Mouse (Mus musculus) gastrocnemius, adult 8-10 months (tissue): ENCODE measurements around the gene Sbk1. TPM values are rescaled to one million over a fixed set of nuclear protein-coding genes. Genes with fewer than 3 reads are reported as not detected.
"Not testable (repeated sequence)": the region's sequence is repeated elsewhere in the genome, so short reads cannot be mapped to it uniquely, and the experiment has no call there.

Source experiments
- DNase-seq, 2 experiments: peaks; one replicate each; pipeline ENCODE4 v3.0.0; 2022; ENCODE audit warnings: low spot score in 2 of 2
- total RNA-seq, 4 experiments: library from RNA; stranded (reverse); gene quantifications; 2 replicates each; pipeline ENCODE4 v1.2.4; 2022

Sbk1 gene
- total RNA-seq, 4 experiments from 2014 or later: 13.0 to 18.8 (median 16.8) TPM

DNA sequence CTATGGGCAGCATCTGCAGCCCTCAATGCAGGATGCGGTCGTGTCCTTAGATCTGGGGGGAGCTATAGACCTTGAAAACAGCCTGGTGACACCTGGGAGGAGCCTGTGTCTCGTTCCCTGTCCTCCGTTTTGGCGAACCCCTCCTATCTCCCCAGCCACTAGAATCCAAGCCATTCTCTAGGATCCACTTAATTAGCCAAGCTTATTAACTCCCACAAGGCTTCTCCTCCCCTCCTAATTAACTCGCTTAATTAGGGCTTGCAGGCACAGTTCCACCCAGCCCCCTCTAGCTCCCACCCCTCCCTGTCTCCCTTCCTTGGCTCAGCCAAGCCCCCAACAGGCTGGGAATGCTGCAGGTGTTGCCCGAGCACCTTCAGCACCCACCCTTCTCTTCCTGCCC, 8.5 kb upstream of the Sbk1 start:
- no peak for DNase-seq

DNA sequence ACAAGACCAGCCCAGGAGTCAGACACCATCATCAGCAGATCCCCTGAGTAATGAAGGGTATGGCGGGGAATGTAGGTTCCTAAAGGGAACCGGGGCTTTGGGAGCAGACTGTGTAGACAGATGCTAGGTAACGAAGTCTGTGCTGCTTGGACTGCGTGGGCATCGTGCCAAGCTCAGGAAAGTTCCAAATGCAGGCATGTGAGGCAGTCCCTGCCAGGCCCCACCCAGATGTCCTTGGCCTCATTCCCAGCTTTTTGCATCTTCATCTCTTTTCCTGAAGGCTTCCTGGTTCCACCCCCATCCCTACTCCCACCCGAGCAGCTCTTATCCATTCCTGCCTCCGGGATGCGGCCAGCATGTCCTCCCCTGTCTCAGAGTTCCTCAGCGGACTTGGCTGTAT, 6.5 kb upstream of the Sbk1 start:
- DNase-seq: peak in 1 of 2 experiments; percentile 50

DNA sequence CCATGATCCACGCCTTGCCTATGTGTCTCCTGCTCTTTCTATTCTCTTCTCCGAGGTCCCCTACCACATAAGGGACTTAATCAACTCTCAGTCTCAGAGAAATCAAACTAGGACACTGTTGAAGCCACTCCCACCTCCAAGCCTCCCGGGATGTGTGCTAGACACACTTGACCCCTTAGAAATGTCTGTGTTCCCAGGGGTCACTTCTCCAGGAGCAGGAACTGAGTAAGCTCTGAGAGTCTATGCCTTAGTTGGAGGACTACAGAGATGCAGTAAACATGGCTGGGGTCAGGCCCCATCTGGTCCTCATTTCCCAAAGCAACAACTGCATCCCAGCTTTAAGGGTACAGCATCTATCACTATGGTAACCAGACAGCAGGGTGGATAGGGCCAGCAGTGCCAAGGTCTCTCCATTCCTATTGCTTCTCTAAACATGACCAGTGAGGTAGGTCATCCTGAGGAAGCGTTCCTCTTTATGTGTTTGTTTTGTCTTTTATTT, 6.0 kb upstream of the Sbk1 start:
- DNase-seq: no peak

DNA sequence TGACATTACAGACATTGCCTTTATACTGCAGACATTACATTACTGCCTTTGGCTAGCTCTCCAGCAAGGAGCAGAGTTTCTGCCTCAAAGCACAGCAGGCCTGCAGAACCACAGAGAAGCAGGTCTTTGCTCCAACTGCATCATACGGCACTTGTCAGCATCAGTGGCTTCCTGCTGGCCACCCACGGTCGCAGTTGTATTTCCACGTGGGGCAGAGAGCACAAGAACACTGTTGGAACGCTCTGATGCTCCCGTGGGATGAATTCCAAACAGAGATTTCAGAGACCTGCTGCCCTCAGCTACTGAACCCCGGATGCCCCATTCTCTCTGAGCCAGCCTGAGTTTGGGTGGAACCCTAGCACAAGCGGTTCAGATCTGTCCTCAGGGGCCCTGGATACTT, 4.8 kb upstream of the Sbk1 start:
- no peak for DNase-seq

DNA sequence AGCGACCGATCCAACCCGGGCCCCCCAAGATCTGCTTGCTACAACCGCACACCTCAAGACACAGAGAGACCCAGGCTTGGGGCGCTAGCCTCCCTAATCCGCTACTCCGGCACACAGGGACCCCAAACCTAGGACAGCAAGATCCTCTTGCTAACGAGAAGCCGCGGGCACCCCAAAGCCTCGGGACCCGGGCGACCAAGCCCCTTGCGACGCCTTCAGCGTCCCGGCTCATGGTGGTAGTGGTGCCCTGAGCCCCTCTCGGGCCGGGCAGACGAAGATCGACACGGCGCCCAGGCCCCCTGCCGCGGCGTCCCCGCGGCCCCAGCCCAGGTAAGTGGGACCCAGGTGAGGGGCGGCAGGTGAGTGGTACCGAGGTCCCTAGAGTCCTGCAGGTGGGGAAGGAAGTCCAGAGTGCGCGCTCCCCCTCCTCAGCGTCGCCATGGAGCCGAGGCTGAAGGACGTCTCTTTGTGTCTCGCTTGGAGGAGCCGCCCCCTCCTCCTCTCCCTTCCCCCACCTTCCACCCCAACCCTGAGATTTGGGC, 422 bp downstream of the Sbk1 start:
- no peak for DNase-seq

DNA sequence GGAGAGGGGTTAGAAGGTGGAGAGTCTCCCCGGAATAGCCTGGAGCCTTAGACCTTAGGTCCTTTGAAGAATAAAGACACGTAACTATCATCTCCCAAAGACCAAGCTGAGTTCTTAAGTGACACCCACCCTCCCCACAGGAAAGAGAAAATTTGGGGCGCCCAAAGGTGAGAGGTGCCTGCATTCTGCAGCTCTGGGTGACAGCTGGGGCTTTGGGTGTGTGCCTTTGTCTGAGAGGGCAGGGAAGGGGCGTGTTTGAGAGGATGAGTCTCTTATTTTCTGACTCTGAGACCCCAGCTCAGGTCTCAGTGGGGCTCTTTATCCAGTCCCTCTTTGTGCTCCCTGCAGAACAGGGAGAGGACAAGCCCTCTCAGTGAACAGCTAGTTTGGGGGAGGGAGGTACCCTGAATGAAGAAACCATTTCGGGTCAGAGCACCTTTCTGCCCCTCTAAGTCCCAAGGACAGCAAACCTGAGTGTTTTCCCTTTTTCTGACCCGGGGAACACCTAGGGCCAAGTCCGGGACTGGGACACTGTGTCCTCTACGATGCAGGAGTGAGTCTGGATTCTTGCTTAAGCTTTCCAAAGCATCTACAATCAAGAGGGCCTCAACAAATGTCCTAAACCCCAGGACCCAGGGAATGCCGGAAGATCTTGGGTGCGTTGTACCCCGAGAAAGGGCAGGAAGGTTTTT, 1.1 kb downstream of the Sbk1 start:
- no peak for DNase-seq

DNA sequence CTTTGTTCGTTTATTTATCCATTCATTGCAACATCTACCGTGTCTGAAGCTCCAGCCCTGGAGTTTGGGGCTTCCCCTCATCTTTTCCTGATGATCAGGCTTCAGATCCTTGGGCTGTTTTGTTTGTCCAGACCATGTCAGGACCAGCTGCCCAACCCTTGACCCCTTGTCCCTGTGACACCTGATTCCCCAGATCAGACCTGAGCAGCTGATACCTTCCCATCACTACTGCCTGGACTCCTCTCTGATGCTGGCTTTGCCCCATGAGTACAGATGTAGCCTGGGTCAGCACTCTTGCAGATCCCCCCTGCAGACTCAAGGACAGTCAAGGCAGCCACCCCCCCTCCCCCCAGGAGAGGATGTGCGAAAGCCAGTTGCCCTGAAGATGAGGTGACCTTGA, 1.7 kb downstream of the Sbk1 start:
- no peak for DNase-seq

DNA sequence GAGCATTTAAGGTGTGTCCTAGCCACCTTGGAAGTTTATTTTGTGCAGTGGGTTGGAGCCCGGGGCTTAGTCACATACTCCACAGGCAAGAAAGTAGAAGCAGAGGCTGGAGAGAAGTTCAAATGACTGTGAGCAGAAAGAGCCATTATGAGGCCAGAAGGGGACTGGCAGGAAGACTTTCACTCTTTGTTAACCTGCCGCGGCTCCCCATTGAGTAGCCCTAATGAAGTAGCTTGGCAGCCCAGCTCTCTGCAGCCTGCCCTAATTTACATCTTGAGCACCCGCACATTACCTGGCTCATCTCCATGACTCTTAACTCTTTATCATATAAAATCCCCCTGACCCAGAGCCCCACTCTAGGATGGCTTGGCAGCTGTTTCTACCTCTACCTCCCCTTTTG, 2.2 kb downstream of the Sbk1 start:
- no peak for DNase-seq

DNA sequence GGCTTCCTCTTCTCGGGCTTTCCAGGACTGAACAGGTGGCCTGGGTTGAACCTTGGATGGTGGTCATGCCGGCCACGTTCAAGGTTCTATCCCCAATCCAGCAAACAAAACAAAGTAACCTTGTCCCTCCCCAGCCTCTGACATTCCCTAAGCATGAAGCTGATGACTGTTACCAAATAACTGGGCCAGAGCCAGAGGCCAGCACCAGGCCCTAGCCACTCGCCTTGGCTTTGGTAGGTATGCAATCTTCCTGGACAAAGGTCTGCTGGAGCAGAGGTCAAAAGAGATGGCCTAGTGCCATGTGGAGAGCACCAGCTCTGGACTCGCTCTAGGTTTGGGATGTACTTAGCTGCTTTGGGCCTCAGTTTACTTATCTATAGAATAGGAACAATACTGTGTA, 3.3 kb downstream of the Sbk1 start:
- DNase-seq: no peak

DNA sequence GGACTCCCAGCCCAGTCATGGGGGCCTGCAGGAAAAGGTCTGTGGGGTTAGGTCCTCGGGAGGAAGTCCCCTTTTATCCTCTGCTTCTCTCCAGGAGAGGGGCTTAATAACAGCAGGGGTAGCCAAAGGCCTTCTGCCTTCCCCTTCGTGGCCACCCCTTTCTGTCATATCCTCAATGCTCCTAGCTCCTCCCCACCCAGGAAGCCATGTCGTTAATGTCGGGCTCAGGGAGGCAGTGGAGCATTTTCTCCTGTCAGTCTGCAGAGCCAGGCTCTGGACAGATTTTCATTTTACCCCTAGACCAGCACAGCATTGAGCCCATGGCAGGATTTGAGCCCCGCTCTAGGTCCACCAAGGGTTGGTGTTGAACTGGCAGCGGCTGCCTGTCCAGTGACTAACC, 3.9 kb downstream of the Sbk1 start:
- no peak for DNase-seq

DNA sequence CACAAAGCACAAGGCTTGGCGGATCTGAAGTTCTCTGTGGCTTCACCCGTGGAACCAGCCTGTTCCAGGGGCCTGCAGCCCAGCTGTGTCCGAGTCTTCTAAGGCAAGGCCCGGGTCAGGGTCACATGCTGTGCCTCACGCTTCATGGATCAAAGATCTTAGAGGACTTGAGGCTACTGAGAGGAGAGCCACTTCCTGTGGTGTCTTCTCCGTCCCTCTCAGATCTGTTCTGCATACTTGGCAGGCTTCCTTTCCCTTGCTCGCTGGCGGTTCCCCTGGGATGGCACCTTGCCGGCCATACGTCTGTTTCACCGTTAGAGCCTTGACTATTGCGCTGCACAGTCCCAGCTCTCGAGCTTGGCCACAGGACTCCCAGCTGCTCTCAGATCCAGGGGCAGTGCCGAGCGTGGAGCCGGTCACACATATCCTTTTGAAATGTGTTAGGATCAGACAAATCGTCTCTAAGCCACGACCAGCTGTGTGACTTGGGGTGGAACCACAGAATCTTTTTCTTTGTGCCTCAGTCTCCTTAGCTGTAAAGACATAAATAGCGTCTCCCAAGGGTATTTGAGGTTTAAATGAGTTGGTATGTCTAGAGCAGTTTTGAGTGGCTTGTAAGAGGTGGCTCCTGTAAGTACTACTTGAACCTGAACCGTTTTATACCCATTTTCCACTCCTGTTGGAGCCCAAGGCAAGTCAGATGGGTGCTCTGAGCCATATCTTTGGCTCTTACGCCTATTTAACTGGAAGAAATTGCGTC, 5.3 kb downstream of the Sbk1 start:
- no peak for DNase-seq

DNA sequence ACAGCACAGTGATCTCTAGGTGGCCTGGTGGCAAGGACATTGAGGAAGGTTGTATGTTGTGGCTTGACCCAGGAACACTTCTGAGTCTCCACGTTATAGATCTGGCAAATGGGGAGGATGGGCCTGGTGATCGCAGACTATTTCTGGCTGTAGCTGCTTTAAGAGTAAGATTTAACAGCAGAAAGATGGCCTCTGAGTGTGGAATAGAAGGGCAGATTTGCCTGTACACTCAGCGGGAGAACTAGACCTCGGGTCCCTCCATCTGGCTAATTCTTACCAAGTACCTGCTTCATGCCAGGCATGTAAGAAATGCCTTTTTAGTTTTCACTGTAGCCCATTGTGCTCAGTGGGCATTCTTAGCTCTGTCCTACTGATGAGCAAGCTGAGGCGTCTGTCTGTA, 6.4 kb downstream of the Sbk1 start:
- no peak for DNase-seq

DNA sequence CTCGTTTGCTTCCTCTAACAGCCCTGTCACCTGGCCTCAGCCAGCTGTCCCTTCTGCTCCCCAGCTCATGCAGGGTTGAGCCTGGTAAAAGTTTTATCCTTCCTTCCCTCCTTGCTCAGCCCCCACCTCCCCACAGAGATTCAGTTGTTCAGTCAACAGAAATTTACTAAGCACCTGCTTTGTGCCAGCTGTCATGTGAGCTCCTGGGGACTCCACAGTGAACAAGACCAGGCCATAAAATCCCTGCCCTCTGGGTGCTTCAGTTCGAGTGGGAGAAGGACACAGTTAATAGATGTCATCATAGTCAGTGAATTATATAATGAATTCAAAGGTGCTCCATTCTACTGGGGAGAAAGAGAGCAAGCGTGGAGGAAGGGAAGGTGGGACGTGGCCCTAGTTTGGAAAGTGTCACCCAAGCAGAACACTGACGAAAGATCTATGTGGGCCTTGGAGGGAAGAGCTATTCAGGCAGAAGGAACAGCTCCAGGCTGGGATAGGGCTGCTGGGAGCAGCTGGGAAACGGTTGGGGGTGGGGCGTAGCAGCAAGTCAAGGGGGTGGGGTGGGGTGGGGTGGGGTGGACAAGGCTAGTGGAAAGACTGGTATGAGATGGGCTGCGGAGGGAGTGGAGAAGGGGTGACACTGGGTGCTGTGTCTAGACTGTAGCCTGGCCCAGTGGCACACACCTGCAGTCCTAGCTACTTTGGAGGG, 7.5 kb downstream of the Sbk1 start:
- DNase-seq: no peak

DNA sequence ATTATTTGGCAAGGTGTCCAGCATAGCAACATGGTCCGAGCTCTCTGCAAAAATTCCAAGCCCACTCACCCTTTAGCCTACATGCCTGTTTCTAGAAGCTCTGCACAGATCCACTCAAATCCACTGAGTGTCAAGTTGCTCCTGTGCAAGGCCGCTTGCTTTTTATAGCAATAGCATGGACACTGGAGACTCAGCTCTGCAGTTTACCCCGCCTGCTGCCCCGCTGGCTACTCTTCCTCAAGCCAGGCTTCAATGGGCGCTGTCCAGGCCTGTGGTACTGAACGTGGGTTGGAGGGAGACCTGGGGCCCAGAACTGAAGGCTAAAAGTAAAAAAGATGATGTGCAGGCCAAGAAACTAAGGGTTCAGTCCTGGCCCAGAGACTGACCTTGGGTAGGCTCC, 8.3 kb downstream of the Sbk1 start:
- peak; percentile 29 to 48 for DNase-seq

DNA sequence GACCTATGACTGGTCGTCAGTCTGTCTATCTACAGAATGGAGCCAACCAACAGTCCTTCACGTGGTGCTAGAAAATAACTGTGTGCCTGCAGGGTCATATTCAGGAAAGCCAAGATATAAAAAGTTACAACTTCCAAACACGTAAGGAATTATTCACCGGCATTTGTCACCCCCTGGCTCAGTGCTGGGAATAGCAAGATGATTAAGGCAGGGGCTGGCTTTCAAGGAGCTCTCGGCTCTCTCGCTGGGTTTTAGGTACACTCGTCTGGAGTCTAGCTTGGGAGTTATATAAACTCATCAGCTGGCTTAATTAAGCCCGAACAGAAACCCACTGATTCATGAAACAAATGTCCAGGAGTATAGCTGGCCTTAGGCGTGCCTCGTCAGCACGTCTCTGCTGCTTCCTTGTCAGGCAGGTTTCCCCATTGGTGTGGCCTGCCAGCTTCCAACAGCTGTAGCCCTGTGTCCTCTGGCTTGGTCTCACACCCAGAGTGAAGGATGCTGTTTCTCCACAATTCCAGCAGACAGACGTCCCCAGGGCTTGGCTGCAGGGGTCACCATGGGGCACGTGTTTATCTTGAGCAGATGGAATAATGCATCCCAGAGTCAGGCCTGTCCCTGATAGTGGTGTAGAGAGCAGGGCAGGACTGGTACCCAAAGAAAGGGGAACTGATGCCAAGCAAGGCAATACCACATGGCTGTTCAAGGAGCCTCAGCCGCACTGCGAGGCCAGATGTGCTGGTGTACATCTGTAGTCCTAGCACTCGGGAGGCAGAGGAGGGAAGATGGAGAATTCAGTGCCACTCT, 9.7 kb downstream of the Sbk1 start:
- DNase-seq: no peak

DNA sequence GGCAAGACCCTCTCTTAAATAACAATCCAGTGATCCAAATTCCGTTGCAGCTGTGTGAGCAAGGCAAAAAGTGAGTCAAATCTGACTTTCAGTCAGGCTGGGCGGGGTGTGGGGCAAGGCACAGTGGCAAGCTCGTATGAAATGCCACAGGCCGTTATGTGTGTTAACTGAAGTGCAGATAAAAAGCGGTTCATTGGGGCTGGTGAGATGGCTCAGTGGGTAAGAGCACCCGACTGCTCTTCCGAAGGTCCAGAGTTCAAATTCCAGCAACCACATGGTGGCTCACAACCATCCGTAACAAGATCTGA, 10.2 kb downstream of the Sbk1 start:
- not testable (repeated sequence) for DNase-seq

DNA sequence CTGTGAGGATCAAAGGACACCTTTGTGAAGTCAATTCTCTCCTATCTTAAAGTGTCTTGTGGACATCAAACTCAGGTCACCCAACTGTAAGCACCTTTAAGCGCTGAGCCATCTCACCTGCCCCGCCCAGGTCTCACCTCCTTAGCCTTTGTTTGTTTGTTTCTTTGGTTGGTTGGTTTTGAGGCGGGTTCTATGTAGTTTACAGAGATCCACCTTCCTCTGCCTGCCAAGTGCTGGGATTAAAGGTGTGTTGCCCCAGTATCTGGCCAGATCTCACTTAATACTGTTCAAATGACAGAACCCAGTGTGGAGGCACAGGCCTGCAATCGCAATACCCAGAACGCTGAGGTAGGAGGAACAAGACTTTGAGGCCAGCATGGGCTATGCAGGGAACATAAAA, 11.6 kb downstream of the Sbk1 start:
- no peak for DNase-seq

DNA sequence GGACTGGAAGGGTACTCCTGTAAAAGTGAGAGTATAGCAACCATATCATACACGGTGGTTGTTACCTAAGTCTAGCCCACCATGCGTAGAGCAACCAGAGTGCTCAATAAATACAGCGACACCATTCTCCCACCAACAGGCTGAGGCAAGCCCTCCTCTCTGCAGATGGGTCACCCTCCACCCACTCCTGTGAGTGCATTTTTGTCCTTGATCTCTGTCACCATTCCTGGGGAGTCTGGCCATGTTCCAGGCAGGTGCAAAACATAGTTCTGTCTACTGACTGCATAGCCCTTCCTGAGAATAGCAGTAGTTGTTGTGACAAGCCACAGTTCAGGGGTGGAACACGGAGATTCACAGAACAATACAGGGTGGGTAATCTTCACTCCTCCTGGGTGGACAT, 12.0 kb downstream of the Sbk1 start:
- no peak for DNase-seq

DNA sequence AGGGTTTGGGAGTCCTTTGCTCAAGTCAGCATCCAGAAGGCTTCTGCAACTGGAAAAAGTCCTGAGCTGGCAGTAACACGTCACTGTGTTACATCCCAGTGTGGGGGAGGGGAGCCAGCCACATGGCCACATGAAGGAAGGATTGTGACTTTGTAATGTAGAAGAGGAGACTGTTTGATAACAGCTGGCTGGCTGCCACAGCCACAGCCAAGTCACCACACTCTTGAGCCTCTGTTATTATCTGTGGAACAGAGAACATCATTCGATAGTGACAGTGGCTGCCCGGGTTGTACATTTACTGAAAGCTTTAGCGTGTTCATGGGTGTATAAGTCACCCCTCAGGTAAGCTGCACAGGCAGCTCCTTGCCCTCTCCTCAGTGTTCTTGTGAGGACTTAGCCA, 12.4 kb downstream of the Sbk1 start:
- DNase-seq: no peak

DNA sequence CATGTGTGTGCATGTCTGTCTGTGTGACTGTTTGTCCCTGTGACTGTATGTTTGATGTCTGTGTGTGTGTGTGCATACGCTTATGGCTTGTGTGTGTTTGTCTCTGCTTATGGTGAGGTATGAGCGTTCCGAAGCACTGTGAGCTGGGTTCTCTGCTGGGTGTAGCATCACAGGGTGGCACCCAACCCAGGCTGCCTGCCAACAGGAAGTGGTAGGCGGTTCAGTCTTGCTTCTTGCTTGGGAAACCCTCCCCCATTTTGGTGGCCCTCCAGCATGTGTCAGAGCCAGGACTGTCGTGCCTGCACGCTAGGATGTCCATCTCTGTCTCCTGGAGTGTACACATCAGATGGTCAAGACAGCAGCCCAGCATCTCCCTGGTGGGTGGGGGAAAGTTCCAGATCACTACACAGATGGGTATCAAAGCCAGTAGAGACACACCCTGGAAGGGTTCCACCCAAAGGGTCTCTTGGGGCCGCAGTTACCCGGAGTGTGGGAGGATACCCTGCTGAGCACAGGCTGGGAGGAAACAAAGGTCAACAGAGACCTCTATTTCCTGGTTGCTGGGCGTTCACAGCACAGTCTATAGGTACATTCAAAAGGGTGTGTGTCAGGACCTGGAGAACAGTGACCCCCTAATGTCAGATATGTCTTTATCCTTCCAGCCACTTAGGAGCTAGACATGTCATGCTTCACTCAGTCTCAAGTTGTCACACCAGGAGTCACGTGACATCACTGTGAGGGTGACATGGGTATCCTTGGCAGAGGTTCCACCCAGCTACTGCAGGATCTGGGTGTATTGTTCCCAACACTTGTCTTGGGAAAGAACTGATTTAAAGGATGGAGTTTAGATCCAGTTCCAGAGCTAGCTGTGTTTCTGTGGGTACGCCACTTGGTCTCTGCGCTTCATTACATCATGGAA, 13.1 kb downstream of the Sbk1 start:
- DNase-seq: peak; percentile 26 to 45
